Mouse (Mus musculus) MEL (cell line): ENCODE measurements around the gene Ift88. TPM values are rescaled to one million over a fixed set of nuclear protein-coding genes. Genes with fewer than 3 reads are reported as not detected.

Source experiments
- DNase-seq: peaks from one replicate; pipeline ENCODE4 v3.0.0; 2011; ENCODE audit warnings: low read depth, low spot score
- H3K27ac ChIP-seq: 2 replicates; pipeline ENCODE4 v1.5.1; 2012; ENCODE audit warnings: low read depth, mild to moderate bottlenecking, control low read depth, low read length, moderate library complexity; ENCODE audit not compliant: control insufficient read depth
- H3K27me3 ChIP-seq, 2 experiments: fragments of 150-350 bp in 1 of 2; sonication (generic) in 1 of 2; 2 replicates each; pipeline ENCODE4 v1.6.1; 2012; ENCODE audit warnings: low read length in 2 of 2, mild to moderate bottlenecking in 2 of 2, improper control_type of control experiment in 1 of 2, moderate library complexity in 1 of 2; ENCODE audit not compliant: insufficient read depth in 2 of 2, control insufficient read depth in 1 of 2
- H3K36me3 ChIP-seq, 2 experiments: 2 replicates each; pipeline ENCODE4 v1.6.1; 2012 to 2014; ENCODE audit warnings: low read length in 2 of 2, improper control_type of control experiment in 1 of 2, inconsistent platforms in 1 of 2, mild to moderate bottlenecking in 1 of 2; ENCODE audit not compliant: insufficient read depth in 2 of 2, control insufficient read depth in 1 of 2
- H3K4me1 ChIP-seq, 2 experiments: fragments of 150-350 bp in 1 of 2; sonication (generic) in 1 of 2; 2 replicates each; pipeline ENCODE4 v1.6.1; 2012; ENCODE audit warnings: low read length in 2 of 2, improper control_type of control experiment in 1 of 2, mild to moderate bottlenecking in 1 of 2; ENCODE audit not compliant: insufficient read depth in 2 of 2, control insufficient read depth in 1 of 2
- H3K4me3 ChIP-seq, 2 experiments: fragments of 150-350 bp in 1 of 2; sonication (generic) in 1 of 2; 2 replicates each; pipeline ENCODE4 v1.5.1; 2012; ENCODE audit warnings: low read depth in 2 of 2, low read length in 2 of 2, mild to moderate bottlenecking in 2 of 2, moderate library complexity in 2 of 2, control low read depth in 1 of 2, improper control_type of control experiment in 1 of 2; ENCODE audit not compliant: control insufficient read depth in 1 of 2, insufficient read depth in 1 of 2
- H3K79me2 ChIP-seq: 2 replicates; pipeline ENCODE4 v1.6.1; 2012; ENCODE audit warnings: mild to moderate bottlenecking, low read length, moderate library complexity; ENCODE audit not compliant: control insufficient read depth, poor library complexity, insufficient read depth
- H3K9ac ChIP-seq: 2 replicates; pipeline ENCODE4 v1.6.1; 2012; ENCODE audit warnings: low read depth, mild to moderate bottlenecking, control low read depth, low read length, moderate library complexity; ENCODE audit not compliant: control insufficient read depth, poor library complexity, severe bottlenecking
- H3K9me3 ChIP-seq: fragments of 150-350 bp; sonication (generic); replicated peaks from 2 replicates; pipeline ENCODE4 v1.6.1; 2012; ENCODE audit warnings: mild to moderate bottlenecking, low read length, improper control_type of control experiment, moderate library complexity; ENCODE audit not compliant: insufficient read depth
- BHLHE40 ChIP-seq: IDR thresholded peaks from 2 replicates; pipeline ENCODE4 v1.6.1; 2012; ENCODE audit warnings: low read depth, mild to moderate bottlenecking, inconsistent platforms, low read length, improper control_type of control experiment, borderline replicate concordance
- CHD2 ChIP-seq: IDR thresholded peaks from 2 replicates; pipeline ENCODE4 v1.6.1; 2011; ENCODE audit warnings: low read length, improper control_type of control experiment
- EP300 ChIP-seq, 2 experiments: IDR thresholded peaks; 2 replicates each; pipeline ENCODE4 v1.6.1; 2011; ENCODE audit warnings: improper control_type of control experiment in 2 of 2, low read length in 2 of 2, low read depth in 1 of 2, mild to moderate bottlenecking in 1 of 2
- ETS1 ChIP-seq: IDR thresholded peaks from 2 replicates; pipeline ENCODE4 v1.6.1; 2012; ENCODE audit warnings: low read depth, mild to moderate bottlenecking, inconsistent platforms, low read length, improper control_type of control experiment, moderate library complexity
- GABPA ChIP-seq: IDR thresholded peaks from 2 replicates; pipeline ENCODE4 v1.6.1; 2012; ENCODE audit warnings: low read depth, mild to moderate bottlenecking, inconsistent platforms, low read length, improper control_type of control experiment, moderate library complexity
- GATA1 ChIP-seq: IDR thresholded peaks from 2 replicates; pipeline ENCODE4 v1.6.1; 2011; ENCODE audit warnings: low read depth, low read length, improper control_type of control experiment
- HCFC1 ChIP-seq: IDR thresholded peaks from 2 replicates; pipeline ENCODE4 v1.6.1; 2012; ENCODE audit warnings: low read depth, mild to moderate bottlenecking, inconsistent platforms, low read length, improper control_type of control experiment, moderate library complexity
- JUND ChIP-seq: IDR thresholded peaks from 2 replicates; pipeline ENCODE4 v1.6.1; 2011; ENCODE audit warnings: low read depth, mild to moderate bottlenecking, improper control_type of control experiment, low read length
- MEF2A ChIP-seq: IDR thresholded peaks from 2 replicates; pipeline ENCODE4 v1.6.1; 2014; ENCODE audit warnings: low read depth, mild to moderate bottlenecking, inconsistent platforms, low read length, improper control_type of control experiment; ENCODE audit not compliant: poor library complexity, insufficient replicate concordance, severe bottlenecking; ENCODE audit errors: extremely low read depth
- MXI1 ChIP-seq: IDR thresholded peaks from 2 replicates; pipeline ENCODE4 v1.6.1; 2011; ENCODE audit warnings: mild to moderate bottlenecking, low read depth, low read length, improper control_type of control experiment
- MYB ChIP-seq: IDR thresholded peaks from 2 replicates; pipeline ENCODE4 v1.6.1; 2011; ENCODE audit warnings: mild to moderate bottlenecking, low read depth, low read length, improper control_type of control experiment
- NELFE ChIP-seq: IDR thresholded peaks from 2 replicates; pipeline ENCODE4 v1.6.1; 2011; ENCODE audit warnings: low read depth, low read length, improper control_type of control experiment
- NRF1 ChIP-seq: IDR thresholded peaks from 2 replicates; pipeline ENCODE4 v1.6.1; 2014; ENCODE audit warnings: low read depth, mild to moderate bottlenecking, inconsistent platforms, low read length, improper control_type of control experiment, moderate library complexity; ENCODE audit not compliant: poor library complexity, insufficient read depth, severe bottlenecking
- POLR2A ChIP-seq, 2 experiments: IDR thresholded peaks; 2 replicates each; pipeline ENCODE4 v1.6.1; 2011 to 2012; ENCODE audit warnings: low read length in 2 of 2, mild to moderate bottlenecking in 2 of 2, control low read depth in 1 of 2, improper control_type of control experiment in 1 of 2, low read depth in 1 of 2, moderate library complexity in 1 of 2; ENCODE audit not compliant: control insufficient read depth in 1 of 2, insufficient read depth in 1 of 2, poor library complexity in 1 of 2
- POLR2AphosphoS5 ChIP-seq: IDR thresholded peaks from 2 replicates; pipeline ENCODE4 v1.6.1; 2012; ENCODE audit warnings: low read depth, borderline replicate concordance, mild to moderate bottlenecking, inconsistent platforms, low read length, moderate library complexity, mixed read lengths
- RCOR1 ChIP-seq: IDR thresholded peaks from 2 replicates; pipeline ENCODE4 v1.6.1; 2012; ENCODE audit warnings: low read depth, mild to moderate bottlenecking, inconsistent platforms, low read length, improper control_type of control experiment
- UBTF ChIP-seq: IDR thresholded peaks from 2 replicates; pipeline ENCODE4 v1.6.1; 2012; ENCODE audit warnings: low read depth, mild to moderate bottlenecking, inconsistent platforms, low read length, improper control_type of control experiment, moderate library complexity, borderline replicate concordance; ENCODE audit not compliant: insufficient read depth
- USF1 ChIP-seq: IDR thresholded peaks from 2 replicates; pipeline ENCODE4 v1.6.1; 2014; ENCODE audit warnings: low read depth, mild to moderate bottlenecking, inconsistent platforms, low read length, improper control_type of control experiment, moderate library complexity
- USF2 ChIP-seq, 2 experiments: IDR thresholded peaks; 2 replicates each; pipeline ENCODE4 v1.6.1; 2011 to 2012; ENCODE audit warnings: improper control_type of control experiment in 2 of 2, low read length in 2 of 2, borderline replicate concordance in 1 of 2, inconsistent platforms in 1 of 2, low read depth in 1 of 2, mild to moderate bottlenecking in 1 of 2; ENCODE audit not compliant: insufficient read depth in 1 of 2
- ZC3H11A ChIP-seq: IDR thresholded peaks from 2 replicates; pipeline ENCODE4 v1.6.1; 2012; ENCODE audit warnings: low read depth, mild to moderate bottlenecking, inconsistent platforms, low read length, improper control_type of control experiment
- ZMIZ1 ChIP-seq: IDR thresholded peaks from 2 replicates; pipeline ENCODE4 v1.6.1; 2012; ENCODE audit warnings: low read depth, mild to moderate bottlenecking, inconsistent platforms, low read length, improper control_type of control experiment, moderate library complexity
- ZNF384 ChIP-seq: IDR thresholded peaks from 2 replicates; pipeline ENCODE4 v1.6.1; 2012; ENCODE audit warnings: low read depth, mild to moderate bottlenecking, inconsistent platforms, low read length, improper control_type of control experiment
- polyA plus RNA-seq, 2 experiments: library from polyadenylated mRNA; stranded (reverse) in 1 of 2; unstranded in 1 of 2; fragments of >175 nt in 1 of 2; fragments of >200 nt in 1 of 2; gene quantifications; 2 replicates each; pipeline versions ENCODE4 v1.2.1 to v1.2.4; 2012; ENCODE audit warnings: low replicate concordance in 2 of 2, low read depth in 1 of 2; ENCODE audit not compliant: insufficient read length in 2 of 2, insufficient read depth in 1 of 2, missing spikeins in 1 of 2
- total RNA-seq: library from RNA; depleted of rRNA; stranded (reverse); fragments of 300-350 nt; gene quantifications from 2 replicates; pipeline ENCODE4 v1.2.3, GENCODE M21; 2012

The Ift88 gene
- total and polyA plus RNA-seq, 3 experiments = 2.4 to 5.1 TPM; not detected in 1

DNA sequence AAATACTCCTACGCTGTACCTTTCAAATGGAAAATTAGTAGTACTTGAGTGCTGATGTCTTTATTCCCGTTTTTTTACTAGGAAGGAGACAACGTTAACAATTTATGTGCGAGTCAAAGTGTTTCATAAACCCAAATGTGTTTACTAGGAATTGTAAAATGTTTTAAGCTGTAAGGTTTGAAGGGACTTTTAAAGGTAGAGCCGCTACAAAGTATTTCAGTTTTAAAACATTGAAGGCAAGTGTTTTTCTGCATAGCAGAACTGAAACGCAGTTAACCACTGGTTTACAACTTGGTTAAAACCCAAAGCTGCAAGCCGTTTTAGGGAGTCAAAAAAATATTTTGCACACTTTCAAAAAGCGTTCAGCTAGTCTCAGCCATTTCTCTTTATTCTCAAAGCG is 99.9 kb downstream of the Ift88 start:
- no peak for TF ChIP-seq NRF1
- TF ChIP-seq MYB = no peak
- TF ChIP-seq USF2 (IDR thresholded peaks at IDR 0.05; ENCODE audit: borderline replicate concordance in 1 of 2, insufficient read depth in 1 of 2, low read depth in 1 of 2, low read length in 2 of 2) = no peak
- no peak for TF ChIP-seq ZMIZ1
- TF ChIP-seq MXI1 = no peak
- no peak for TF ChIP-seq BHLHE40
- no peak for TF ChIP-seq ETS1
- no peak for TF ChIP-seq EP300 (IDR thresholded peaks at IDR 0.05; ENCODE audit: low read depth in 1 of 2, low read length in 2 of 2)
- TF ChIP-seq ZNF384 = no peak
- no peak for TF ChIP-seq GABPA
- TF ChIP-seq RCOR1 = no peak
- no peak for TF ChIP-seq NELFE
- no peak for TF ChIP-seq ZC3H11A
- no peak for TF ChIP-seq UBTF
- TF ChIP-seq POLR2A (IDR thresholded peaks at IDR 0.05; ENCODE audit: control insufficient read depth in 1 of 2, insufficient read depth in 1 of 2, low read depth in 1 of 2, low read length in 2 of 2, poor library complexity in 1 of 2) = no peak
- TF ChIP-seq GATA1 = no peak
- no peak for TF ChIP-seq CHD2
- TF ChIP-seq, all 39 proteins: peak for 0

DNA sequence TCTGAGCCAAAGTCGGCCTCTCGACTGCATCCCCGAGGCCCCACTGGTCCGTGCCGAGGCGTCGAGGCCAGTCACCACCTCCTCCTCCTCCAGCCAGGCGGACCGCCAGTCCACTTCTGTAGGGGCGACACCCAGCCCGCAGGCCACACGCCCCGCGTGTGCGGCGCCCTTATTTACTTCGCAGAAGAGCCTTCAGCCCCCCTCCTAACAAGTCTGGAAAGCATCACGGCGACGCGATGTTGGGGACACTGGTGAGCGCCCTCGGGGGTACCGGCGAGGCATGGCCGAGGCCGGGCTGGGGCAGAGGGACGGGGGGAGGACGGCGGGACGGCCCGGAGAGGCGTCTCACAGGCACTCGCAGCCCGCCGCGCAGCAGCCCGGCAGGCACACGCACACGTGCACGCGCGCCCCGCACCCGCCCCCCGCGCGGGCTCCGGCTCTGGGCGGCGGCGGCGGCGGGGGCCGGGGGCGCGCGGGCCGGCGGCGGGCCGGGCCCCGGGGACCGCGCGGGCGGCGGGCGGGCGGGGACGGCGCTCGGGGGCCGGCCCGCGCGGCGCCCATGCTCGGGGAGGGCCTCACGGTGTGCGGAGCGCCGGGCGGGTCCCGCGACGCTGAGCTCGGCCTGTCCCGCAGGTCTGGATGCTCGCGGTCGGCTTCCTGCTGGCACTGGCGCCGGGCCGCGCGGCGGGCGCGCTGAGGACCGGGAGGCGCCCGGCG is 101.0 kb downstream of the Ift88 start, which contains the start of gene Il17d:
Gene Il17d (plus strand): TSS at position 107 of the 717 bp plus-strand sequence.
- Histone ChIP-seq H3K36me3 (peaks cover 0 to 7% of the 10 kb centered on the region in 2 experiments; a peak in 2 of 4 replicates), H3K27me3 (peaks cover 4 to 5% of the 10 kb centered on the region in 2 experiments; a peak in 1 of 4 replicates), H3K9ac (peak within 1 kb of the TSS; percentile 73), H3K4me1 (peaks cover 2 to 23% of the 10 kb centered on the region in 2 experiments; a peak in 3 of 4 replicates), H3K27ac (no peak within 1 kb of the TSS), H3K9me3 (no peaks in the 10 kb centered on the region), H3K79me2 (no peaks in the 10 kb centered on the region), H3K4me3 (peak within 1 kb of the TSS; percentile 72 to 74)
- no peak for TF ChIP-seq HCFC1
- TF ChIP-seq ZNF384 = no peak
- TF ChIP-seq POLR2AphosphoS5 = no peak
- no peak for TF ChIP-seq USF1
- TF ChIP-seq MEF2A = no peak
- peak; percentile 24; the same call in 1 of the 2 replicates for TF ChIP-seq MXI1
- TF ChIP-seq JUND = no peak
- no peak for TF ChIP-seq GATA1
- DNase-seq = peak; percentile 51

More for the DNA sequence above, 99.9 kb downstream of the Ift88 start:
- Histone ChIP-seq H3K27ac (no peak overlapping the region), H3K27me3 (peaks cover 4 to 5% of the 10 kb centered on the region in 2 experiments; a peak in 1 of 4 replicates), H3K9me3 (no peaks in the 10 kb centered on the region), H3K9ac (no peak overlapping the region), H3K36me3 (peaks cover 0 to 4% of the 10 kb centered on the region in 2 experiments; a peak in 2 of 4 replicates), H3K4me3 (no peak overlapping the region), H3K4me1 (peaks cover 2 to 13% of the 10 kb centered on the region in 2 experiments; a peak in 3 of 4 replicates), H3K79me2 (no peaks in the 10 kb centered on the region)
- no peak for DNase-seq
